Mouse (Mus musculus) liver, adult (tissue): Measurements from ENCODE around the gene Tmem222.

Source experiments
- GATA4 ChIP-seq: IDR thresholded peaks from 2 replicates; pipeline ENCODE4 v1.6.1; 2014; ENCODE audit warnings: mild to moderate bottlenecking, low read length; ENCODE audit not compliant: insufficient replicate concordance

Gene Tmem222

GRCm38 (mm10) chr4:133243538-133243937, 34.1 kb downstream of the Tmem222 start:
- no peak for TF ChIP-seq GATA4

GRCm38 (mm10) chr4:133242710-133243109, 34.9 kb downstream of the Tmem222 start:
- no peak for TF ChIP-seq GATA4

GRCm38 (mm10) chr4:133241910-133242309, 35.7 kb downstream of the Tmem222 start:
- no peak for TF ChIP-seq GATA4

DNA sequence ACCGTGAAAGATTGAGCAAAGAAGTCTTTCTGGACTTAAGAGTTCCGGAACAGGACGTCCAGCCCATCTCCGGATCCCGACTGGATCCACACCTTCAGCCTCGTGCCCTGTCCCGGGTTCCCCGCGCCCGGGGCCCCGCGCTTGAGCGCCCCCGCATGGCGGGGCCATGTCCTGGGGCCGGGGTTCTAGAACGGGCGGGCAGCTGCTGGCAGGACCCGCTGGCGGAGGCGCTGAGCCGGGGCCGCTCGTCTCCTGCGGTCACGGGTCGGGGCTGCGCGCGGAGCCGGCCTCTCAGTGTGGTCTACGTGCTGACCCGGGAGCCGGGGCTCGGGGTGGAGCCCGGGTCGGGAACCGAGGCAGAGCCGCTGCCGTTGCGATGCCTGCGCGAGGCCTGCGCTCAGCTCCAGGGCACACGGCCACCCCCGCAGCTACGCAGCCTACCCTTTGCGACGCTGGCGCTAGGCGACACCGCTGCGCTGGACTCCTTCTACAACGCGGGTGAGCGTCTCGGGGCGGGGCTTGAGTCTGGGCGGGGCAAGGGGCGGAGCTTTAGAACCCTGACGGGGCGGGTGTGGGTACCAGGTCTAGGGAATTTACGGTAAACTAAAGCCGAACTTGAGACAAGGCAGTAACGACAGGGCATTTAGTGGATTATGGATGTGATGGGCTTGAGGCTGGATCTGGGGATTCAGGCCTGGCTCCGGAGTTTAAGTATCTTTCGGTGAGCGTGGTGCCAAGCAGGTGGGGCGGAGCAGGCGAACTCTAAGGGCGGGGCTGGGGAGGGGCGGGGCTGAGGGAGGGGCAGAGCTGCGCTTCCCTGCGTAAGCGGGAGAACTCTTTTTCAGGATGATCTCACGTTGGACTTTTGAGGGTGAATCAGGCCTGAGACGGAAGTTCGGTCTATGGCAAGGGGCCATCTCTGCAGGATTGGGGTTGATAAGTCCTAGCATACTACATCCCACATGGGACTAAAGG, 36.4 kb downstream of the Tmem222 start:
- TF ChIP-seq GATA4 = no peak

DNA sequence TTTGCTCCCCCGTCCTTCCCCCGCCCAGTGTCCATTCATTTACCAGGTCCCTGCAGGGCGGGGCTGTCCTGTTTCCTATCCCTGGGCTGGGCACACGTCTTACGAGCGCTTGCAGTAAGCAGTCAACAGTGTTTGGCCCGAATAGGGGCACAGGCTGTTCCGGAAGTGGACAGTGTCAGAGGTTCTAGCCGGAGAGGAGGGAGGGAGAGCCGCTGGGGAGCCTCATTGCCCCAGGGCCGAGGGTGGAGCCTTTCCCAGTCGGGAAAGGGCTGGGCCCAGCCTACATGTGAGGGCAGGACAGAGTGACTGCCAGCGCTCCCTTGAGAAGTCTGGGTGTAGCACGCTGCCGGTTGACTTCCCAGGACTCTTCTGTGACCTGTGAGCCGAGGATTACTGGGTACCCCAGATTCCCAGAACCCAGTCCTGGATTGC, 37.1 kb downstream of the Tmem222 start, which contains the start of gene Map3k6:
TSS of gene Map3k6 (plus strand) at position 329 of the 432 bp plus-strand sequence.
- no peak for TF ChIP-seq GATA4

DNA sequence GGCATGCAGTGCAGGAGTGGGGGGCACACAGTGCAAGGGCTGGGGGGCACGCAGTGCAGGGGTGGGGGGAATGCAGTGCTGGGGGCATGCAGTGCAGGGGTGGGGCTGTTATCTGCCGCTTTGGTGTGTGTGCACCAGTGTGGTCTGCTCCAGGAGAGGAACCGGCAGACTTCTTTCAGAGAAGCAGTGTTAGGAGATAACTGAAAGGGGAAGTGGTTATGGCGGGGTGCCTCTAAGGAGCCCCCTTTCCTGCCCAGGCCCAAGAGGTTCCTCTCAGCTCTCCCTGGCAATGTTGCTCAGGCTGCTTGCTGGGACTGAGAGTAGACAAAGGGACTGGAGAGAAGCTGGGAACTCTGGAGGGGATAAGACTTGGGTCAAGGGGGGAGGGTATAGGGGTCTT, 39.7 kb downstream of the Tmem222 start:
- no peak for TF ChIP-seq GATA4

DNA sequence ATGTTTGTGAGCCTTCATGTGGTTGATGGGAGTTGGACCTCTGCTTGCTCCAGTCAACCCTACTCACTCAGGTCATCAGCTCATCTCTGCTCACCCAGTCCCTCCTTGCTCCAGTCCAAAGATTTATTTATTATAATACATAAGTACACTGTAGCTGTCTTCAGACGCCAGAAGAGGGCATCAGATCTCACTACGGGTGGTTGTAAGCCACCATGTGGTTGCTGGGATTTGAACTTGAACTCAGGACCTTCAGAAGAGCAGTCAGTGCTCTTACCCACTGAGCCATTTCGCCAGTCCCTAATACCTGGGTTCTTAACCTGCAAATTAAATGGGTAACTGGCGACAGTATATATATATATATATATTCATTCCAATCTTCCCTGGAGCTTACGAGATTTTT, 42.2 kb downstream of the Tmem222 start:
- TF ChIP-seq GATA4 = no peak

- no peak for TF ChIP-seq GATA4
Measured at GRCm38 (mm10) chr4:133234771-133235170, 42.8 kb downstream of the Tmem222 start.

DNA sequence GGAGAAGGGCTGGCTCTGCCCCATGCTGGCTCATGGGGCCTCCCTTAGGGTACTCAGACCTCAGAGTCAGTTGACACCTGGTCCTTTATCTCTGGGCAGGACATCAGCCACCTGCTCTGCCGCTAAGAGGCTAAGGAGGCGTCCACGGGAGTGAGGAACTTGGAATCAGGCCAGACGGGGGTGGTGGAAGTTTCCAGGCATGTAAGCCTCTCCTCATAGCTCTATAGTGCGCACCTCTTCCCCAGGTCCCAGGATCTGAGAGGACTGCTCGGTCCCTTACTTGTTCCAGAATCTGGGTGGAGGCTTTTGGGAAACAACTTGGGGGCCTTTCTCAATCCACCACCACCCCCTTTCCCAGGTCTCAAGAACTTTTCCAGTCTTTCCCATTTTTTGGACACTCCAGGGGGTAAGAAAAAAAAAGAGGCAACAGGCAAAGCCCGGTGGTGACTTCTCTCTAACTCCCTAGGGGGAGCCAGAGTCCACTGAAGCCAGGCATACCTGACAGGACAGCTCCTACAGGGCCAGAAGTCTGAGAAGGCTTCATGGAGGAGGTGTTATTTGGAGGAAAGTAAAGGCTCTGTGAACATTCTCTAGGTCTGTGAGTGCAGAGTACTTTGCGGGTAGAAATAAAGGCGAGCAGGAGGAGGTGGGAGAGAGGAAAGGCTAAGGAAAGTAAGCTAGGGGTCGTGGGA, 44.2 kb downstream of the Tmem222 start:
- no peak for TF ChIP-seq GATA4

- no peak for TF ChIP-seq GATA4
Measured at GRCm38 (mm10) chr4:133229582-133229981, 48.0 kb downstream of the Tmem222 start.

- no peak for TF ChIP-seq GATA4
Measured at GRCm38 (mm10) chr4:133227636-133228035, 50.0 kb downstream of the Tmem222 start.

GRCm38 (mm10) chr4:133226073-133226472, 51.5 kb downstream of the Tmem222 start:
- no peak for TF ChIP-seq GATA4

DNA sequence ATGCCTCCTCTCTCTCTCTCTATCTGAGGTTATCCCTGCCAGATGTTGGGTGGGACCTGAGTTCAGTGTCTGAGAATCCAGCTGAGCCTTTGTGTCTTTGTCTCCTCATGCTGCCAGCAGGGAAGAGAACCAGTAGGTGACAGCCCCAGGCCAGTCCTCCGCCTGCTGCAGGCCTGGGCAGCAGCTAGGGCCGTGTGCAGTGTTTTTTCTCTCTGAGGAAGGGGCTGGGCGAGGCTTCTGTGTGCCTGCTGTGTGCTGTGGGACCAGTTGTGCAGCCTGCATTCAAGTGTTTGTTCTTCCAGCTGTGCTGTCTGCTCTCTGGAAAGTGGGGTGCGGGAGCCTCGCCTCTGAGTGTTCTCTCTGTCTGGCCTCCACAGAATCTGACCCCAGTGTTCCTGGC, 53.7 kb downstream of the Tmem222 start:
- TF ChIP-seq GATA4 = no peak

GRCm38 (mm10) chr4:133221701-133222100, 55.9 kb downstream of the Tmem222 start:
- no peak for TF ChIP-seq GATA4

DNA sequence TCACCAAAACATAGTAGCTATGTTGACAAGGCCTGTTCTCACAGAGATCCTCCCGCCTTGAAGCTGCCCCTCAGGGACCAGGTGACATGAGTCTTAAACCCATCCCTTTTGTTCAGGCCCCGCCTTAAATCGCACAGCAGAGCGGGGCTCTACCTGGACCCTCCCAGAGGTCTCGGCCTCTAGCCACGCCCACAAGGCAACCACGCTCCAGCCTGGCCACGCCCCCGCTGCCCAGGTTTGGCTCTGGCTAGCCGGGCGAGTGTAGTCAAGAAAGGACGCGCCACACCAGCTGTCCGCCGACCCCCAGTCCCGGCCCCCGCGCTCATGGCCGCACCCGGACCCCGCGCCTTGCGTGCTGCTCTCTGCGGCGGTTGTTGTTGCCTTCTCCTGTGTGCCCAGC, 56.9 kb downstream of the Tmem222 start:
- no peak for TF ChIP-seq GATA4

- TF ChIP-seq GATA4 = no peak
Measured at GRCm38 (mm10) chr4:133218745-133219144, 58.8 kb downstream of the Tmem222 start.
